Mouse (Mus musculus) E14TG2a.4 (cell line): ENCODE data around the gene Sept11.

Experiments
- H3K27me3 ChIP-seq: 2 replicates; pipeline ENCODE4 v1.6.1; 2014; ENCODE audit warnings: low read length, control low read depth; ENCODE audit not compliant: insufficient read depth
- H3K36me3 ChIP-seq: 2 replicates; pipeline ENCODE4 v1.6.1; 2014; ENCODE audit warnings: low read length, control low read depth; ENCODE audit not compliant: insufficient read depth
- H3K4me1 ChIP-seq: replicated peaks from 2 replicates; pipeline ENCODE4 v1.6.1; 2014; ENCODE audit warnings: low read depth, low read length, control low read depth
- H3K4me3 ChIP-seq: replicated peaks from 2 replicates; pipeline ENCODE4 v1.5.1; 2014; ENCODE audit warnings: mild to moderate bottlenecking, low read length
- H3K9me3 ChIP-seq: 2 replicates; pipeline ENCODE4 v1.6.1; 2014; ENCODE audit warnings: low read length, control low read depth
- CTCF ChIP-seq: conservative IDR thresholded peaks from 2 replicates; pipeline ENCODE4 v1.5.1; 2014; ENCODE audit warnings: low read length
- NANOG ChIP-seq: IDR thresholded peaks from 2 replicates; pipeline ENCODE4 v1.6.1; 2014; ENCODE audit warnings: borderline replicate concordance, low read length, mixed read lengths
- POU5F1 ChIP-seq: IDR thresholded peaks from 2 replicates; pipeline ENCODE4 v1.6.1; 2014; ENCODE audit warnings: low read length, borderline replicate concordance

Sept11 gene

GRCm38 (mm10) chr5:93140747-93141146 lies 47.5 kb downstream of the Sept11 start:
- no peak overlapping the region for H3K4me3 ChIP-seq
- TF ChIP-seq NANOG (no peak), POU5F1 (no peak), CTCF (no peak)
- no peaks in the 10 kb centered on the region for H3K27me3 ChIP-seq
- no peaks in the 10 kb centered on the region for H3K9me3 ChIP-seq
- H3K4me1 ChIP-seq = peaks cover 28% of the 10 kb centered on the region
- peaks cover 74% of the 10 kb centered on the region for H3K36me3 ChIP-seq

- H3K9me3 ChIP-seq = no peaks in the 10 kb centered on the region
- H3K4me3 ChIP-seq = no peak overlapping the region
- TF ChIP-seq POU5F1 (no peak), NANOG (no peak), CTCF (no peak)
- peaks cover 88% of the 10 kb centered on the region for H3K36me3 ChIP-seq
- peaks cover 30% of the 10 kb centered on the region for H3K4me1 ChIP-seq
- no peaks in the 10 kb centered on the region for H3K27me3 ChIP-seq
Observed at GRCm38 (mm10) chr5:93143360-93144091, 50.3 kb downstream of the Sept11 start.

GRCm38 (mm10) chr5:93144874-93145273 lies 51.6 kb downstream of the Sept11 start:
- Histone ChIP-seq H3K9me3 (no peaks in the 10 kb centered on the region), H3K4me3 (no peak overlapping the region), H3K36me3 (peaks cover 92% of the 10 kb centered on the region), H3K4me1 (peaks cover 33% of the 10 kb centered on the region), H3K27me3 (no peaks in the 10 kb centered on the region)
- TF ChIP-seq POU5F1 (no peak), CTCF (no peak), NANOG (no peak)

- no peaks in the 10 kb centered on the region for H3K9me3 ChIP-seq
- TF ChIP-seq NANOG (no peak), CTCF (no peak), POU5F1 (no peak)
- H3K36me3 ChIP-seq = peaks cover 92% of the 10 kb centered on the region
- H3K4me1 ChIP-seq = peaks cover 35% of the 10 kb centered on the region
- H3K27me3 ChIP-seq = no peaks in the 10 kb centered on the region
- H3K4me3 ChIP-seq = no peak overlapping the region
Observed at GRCm38 (mm10) chr5:93145504-93145903, 52.3 kb downstream of the Sept11 start.

GRCm38 (mm10) chr5:93149969-93150777 lies 56.9 kb downstream of the Sept11 start:
- TF ChIP-seq CTCF (no peak), POU5F1 (no peak), NANOG (no peak)
- H3K36me3 ChIP-seq = peaks cover 94% of the 10 kb centered on the region
- H3K9me3 ChIP-seq = no peaks in the 10 kb centered on the region
- H3K4me1 ChIP-seq = peaks cover 42% of the 10 kb centered on the region
- H3K27me3 ChIP-seq = no peaks in the 10 kb centered on the region
- H3K4me3 ChIP-seq = no peak overlapping the region

GRCm38 (mm10) chr5:93151985-93152384 lies 58.7 kb downstream of the Sept11 start:
- Histone ChIP-seq H3K4me1 (peaks cover 27% of the 10 kb centered on the region), H3K9me3 (no peaks in the 10 kb centered on the region)

GRCm38 (mm10) chr5:93152451-93152850 lies 59.2 kb downstream of the Sept11 start:
- TF ChIP-seq NANOG (no peak), CTCF (no peak), POU5F1 (no peak)
- Histone ChIP-seq H3K36me3 (peaks cover 97% of the 10 kb centered on the region), H3K4me1 (peaks cover 27% of the 10 kb centered on the region), H3K27me3 (no peaks in the 10 kb centered on the region), H3K4me3 (no peak overlapping the region), H3K9me3 (no peaks in the 10 kb centered on the region)

More at GRCm38 (mm10) chr5:93151985-93152384, 58.7 kb downstream of the Sept11 start:
- Histone ChIP-seq H3K27me3 (no peaks in the 10 kb centered on the region), H3K36me3 (peaks cover 96% of the 10 kb centered on the region), H3K4me3 (no peak overlapping the region)
- no peak for TF ChIP-seq CTCF
- TF ChIP-seq POU5F1 = no peak
- no peak for TF ChIP-seq NANOG

GRCm38 (mm10) chr5:93154401-93154800 lies 61.2 kb downstream of the Sept11 start:
- TF ChIP-seq NANOG = no peak
- no peak for TF ChIP-seq CTCF
- no peak for TF ChIP-seq POU5F1
- no peaks in the 10 kb centered on the region for H3K27me3 ChIP-seq
- H3K36me3 ChIP-seq = peaks cover 98% of the 10 kb centered on the region

More at GRCm38 (mm10) chr5:93154401-93154800, 61.2 kb downstream of the Sept11 start:
- H3K4me3 ChIP-seq = no peak overlapping the region
- H3K9me3 ChIP-seq = no peaks in the 10 kb centered on the region
- peaks cover 25% of the 10 kb centered on the region for H3K4me1 ChIP-seq
